Mouse (Mus musculus): ENCODE measurements around the gene Utp3.

GRCm38 (mm10) chr5:88602713-88603112 lies 48.5 kb downstream of the Utp3 start:
- TF ChIP-seq CTCF (IDR thresholded peaks at IDR 0.05; ENCODE audit: control insufficient read depth, insufficient read depth, low read length) (no peak), POLR2A (IDR thresholded peaks at IDR 0.05; ENCODE audit: borderline replicate concordance, control insufficient read depth, low read depth, low read length) (no peak)
